Mouse (Mus musculus) hindbrain, postnatal 0 days (tissue): ENCODE data around the gene Crybb1. TPM values are rescaled to one million over a fixed set of nuclear protein-coding genes. Genes with fewer than 3 reads are reported as not detected.
A peak's percentile ranks its signal among the peaks of the same experiment; 100 is the strongest.

Source experiments
- ATAC-seq: fragments of 200-750 bp; cut with Nextera tagmentation; 2 replicates; pipeline ENCODE4 v1.8.0; 2017; ENCODE audit warnings: mild to moderate bottlenecking, moderate TSS enrichment, moderate library complexity
- DNase-seq: peaks from one replicate; pipeline ENCODE4 v3.0.0-alpha.2; 2015; ENCODE audit warnings: low spot score
- H3K27ac ChIP-seq: fragments of 300-500 bp; sonication (generic); 2 replicates; pipeline ENCODE4 v1.5.1; 2014; ENCODE audit warnings: mild to moderate bottlenecking
- H3K27me3 ChIP-seq: fragments of 300-500 bp; sonication (generic); 2 replicates; pipeline ENCODE4 v1.6.1; 2014; ENCODE audit warnings: low read length, mixed read lengths; ENCODE audit not compliant: insufficient read depth
- H3K36me3 ChIP-seq: fragments of 300-500 bp; sonication (generic); 2 replicates; pipeline ENCODE4 v1.6.1; 2014; ENCODE audit warnings: low read length, mixed read lengths; ENCODE audit not compliant: insufficient read depth
- H3K4me1 ChIP-seq: fragments of 300-500 bp; sonication (generic); 2 replicates; pipeline ENCODE4 v1.6.1; 2014; ENCODE audit warnings: antibody characterized with exemption, low read length, mixed read lengths; ENCODE audit not compliant: insufficient read depth
- H3K4me2 ChIP-seq: fragments of 300-500 bp; sonication (generic); 2 replicates; pipeline ENCODE4 v1.6.1; 2014; ENCODE audit warnings: low read depth, mild to moderate bottlenecking, low read length, moderate library complexity, mixed read lengths
- H3K4me3 ChIP-seq: fragments of 300-500 bp; sonication (generic); 2 replicates; pipeline ENCODE4 v1.5.1; 2014; ENCODE audit warnings: low read length
- H3K9ac ChIP-seq: fragments of 300-500 bp; sonication (generic); replicated peaks from 2 replicates; pipeline ENCODE4 v1.6.1; 2014; ENCODE audit warnings: mild to moderate bottlenecking, low read length, moderate library complexity, mixed read lengths
- H3K9me3 ChIP-seq: fragments of 300-500 bp; sonication (generic); 2 replicates; pipeline ENCODE4 v1.6.1; 2016; ENCODE audit warnings: low read length, mixed read lengths
- CTCF ChIP-seq: IDR thresholded peaks from 2 replicates; pipeline ENCODE4 v1.5.1; 2016; ENCODE audit warnings: antibody characterized with exemption, control low read depth, low read depth
- WGBS: fragments of 180-500 bp; shearing (Covaris S2); extraction: QIAGEN DNeasy Blood & Tissue Kit; methylation state at CpG from one replicate; pipeline ENCODE4 v1.1.7; 2014; 5-methylcytosine and 5-hydroxymethylcytosine counted together
- polyA plus RNA-seq: library from polyadenylated mRNA; unstranded; fragments of >200 nt; fragmentation: Nextera tagmentation; extraction: Ambion mirVana; gene quantifications from 2 replicates; pipeline ENCODE4 v1.2.1, GENCODE M21; 2015
- total RNA-seq: library from RNA; depleted of rRNA; stranded (reverse); fragments of >200 nt; gene quantifications from 2 replicates; pipeline ENCODE4 v1.2.3, GENCODE M21; 2014; rRNA removed

Gene Crybb1
- total and polyA plus RNA-seq, 2 experiments from 2014 or later = 11.7 to 14.6 TPM

DNA sequence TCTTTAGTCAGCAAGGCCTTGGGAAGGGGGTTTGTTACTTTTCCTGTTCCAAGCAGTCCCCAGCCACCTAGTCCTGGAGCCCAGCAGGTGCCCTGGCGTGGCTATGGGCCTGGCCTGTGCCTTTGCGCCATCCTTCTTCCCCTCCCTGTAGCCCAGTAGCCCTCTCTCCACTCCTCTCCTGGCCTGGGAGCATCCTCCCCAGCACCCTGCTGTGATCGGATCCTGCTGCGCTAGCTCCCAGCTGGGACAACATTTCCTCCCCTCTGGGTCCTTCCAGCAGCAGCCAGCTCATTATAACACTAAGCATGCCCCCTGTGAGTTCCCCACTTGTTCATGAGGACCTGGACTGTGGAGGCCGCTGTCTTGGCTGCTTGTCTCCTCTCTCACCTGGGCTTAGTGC is 50.2 kb downstream of the Crybb1 start:
- DNase-seq = no peak
- Histone ChIP-seq H3K27ac (no peak overlapping the region), H3K9ac (no peak overlapping the region), H3K36me3 (peaks cover 31% of the 10 kb centered on the region), H3K9me3 (no peaks in the 10 kb centered on the region), H3K4me2 (no peak overlapping the region), H3K27me3 (no peaks in the 10 kb centered on the region), H3K4me3 (no peak overlapping the region), H3K4me1 (no peaks in the 10 kb centered on the region)
- ATAC-seq = peak; percentile 6; the same call in 1 of the 2 replicates
- 59% methylated on average over 5 of the region's 5 CpGs for WGBS
- TF ChIP-seq CTCF = no peak

- DNase-seq = peak; percentile 56
- WGBS = 51% methylated on average over 11 of the region's 11 CpGs
- Histone ChIP-seq H3K9me3 (no peaks in the 10 kb centered on the region), H3K4me2 (no peak overlapping the region), H3K27ac (peak overlapping the region; percentile 58; the same call in 1 of the 2 replicates), H3K36me3 (peaks cover 34% of the 10 kb centered on the region), H3K4me1 (no peaks in the 10 kb centered on the region), H3K9ac (no peak overlapping the region), H3K27me3 (no peaks in the 10 kb centered on the region), H3K4me3 (no peak overlapping the region)
- peak; percentile 69 for ATAC-seq
- TF ChIP-seq CTCF = no peak
Observed at GRCm38 (mm10) chr5:112313222-112313885, 57.7 kb downstream of the Crybb1 start.

- no peaks in the 10 kb centered on the region for H3K4me1 ChIP-seq
- 73% methylated on average over 5 of the region's 5 CpGs for WGBS
- peaks cover 12% of the 10 kb centered on the region; the same call in 1 of the 2 replicates for H3K36me3 ChIP-seq
- H3K4me2 ChIP-seq = no peak overlapping the region
- DNase-seq (no peak), ATAC-seq (no peak)
- H3K4me3 ChIP-seq = no peak overlapping the region
- TF ChIP-seq CTCF = peak; percentile 25
- no peaks in the 10 kb centered on the region for H3K9me3 ChIP-seq
- no peaks in the 10 kb centered on the region for H3K27me3 ChIP-seq
- no peak overlapping the region for H3K9ac ChIP-seq
- H3K27ac ChIP-seq = no peak overlapping the region
Observed at GRCm38 (mm10) chr5:112316468-112316867, 60.9 kb downstream of the Crybb1 start.

DNA sequence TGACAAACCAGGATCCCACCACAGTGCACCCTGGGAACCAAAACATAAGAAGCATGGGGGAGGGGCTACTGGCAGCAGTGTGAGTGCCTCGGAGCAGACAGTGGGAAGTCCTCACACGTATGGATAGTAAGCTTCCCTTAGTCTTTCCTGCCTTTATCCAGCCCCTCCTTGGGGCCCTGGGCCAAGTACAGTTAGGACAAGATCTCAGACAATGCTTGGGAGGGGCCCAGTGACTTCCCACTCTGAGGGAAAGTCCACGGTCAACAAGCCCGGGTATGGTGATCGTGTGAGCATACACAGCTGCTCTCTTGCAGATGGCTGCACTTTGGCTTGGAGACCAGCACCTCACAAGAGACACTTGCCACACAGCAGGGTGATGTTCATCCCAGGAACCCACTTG is 61.7 kb downstream of the Crybb1 start:
- ATAC-seq (no peak), DNase-seq (no peak)
- no peak for TF ChIP-seq CTCF
- Histone ChIP-seq H3K27ac (no peak overlapping the region), H3K36me3 (peaks cover 12% of the 10 kb centered on the region; the same call in 1 of the 2 replicates), H3K27me3 (no peaks in the 10 kb centered on the region), H3K4me1 (no peaks in the 10 kb centered on the region), H3K4me3 (no peak overlapping the region), H3K9me3 (no peaks in the 10 kb centered on the region), H3K9ac (no peak overlapping the region), H3K4me2 (no peak overlapping the region)
- 54% methylated on average over 5 of the region's 5 CpGs for WGBS

Other genes with a start within 250 kb of the Crybb1 start
- 0.26 and 1.8 TPM in 2 replicates for gene Cryba4, start 3.3 kb upstream of the Crybb1 start, total RNA-seq
- gene Cryba4, start 3.3 kb upstream of the Crybb1 start, polyA plus RNA-seq = 1.6 and 2.4 TPM in 2 replicates
- gene Tpst2, start 20.9 kb downstream of the Crybb1 start, total RNA-seq = 46.9 and 57.0 TPM in 2 replicates
- gene Tpst2, start 20.9 kb downstream of the Crybb1 start, polyA plus RNA-seq = 34.4 and 37.0 TPM in 2 replicates
- 16.5 and 20.2 TPM in 2 replicates for gene Tfip11, start 70.5 kb downstream of the Crybb1 start, total RNA-seq
- 24.3 and 24.4 TPM in 2 replicates for gene Tfip11, start 70.5 kb downstream of the Crybb1 start, polyA plus RNA-seq
- gene Srrd, start 87.2 kb downstream of the Crybb1 start, total RNA-seq = 84.3 and 92.0 TPM in 2 replicates
- gene Srrd, start 87.2 kb downstream of the Crybb1 start, polyA plus RNA-seq = 49.1 and 56.0 TPM in 2 replicates
- gene Hps4, start 87.3 kb downstream of the Crybb1 start, total RNA-seq = 43.9 and 45.6 TPM in 2 replicates
- gene Hps4, start 87.3 kb downstream of the Crybb1 start, polyA plus RNA-seq = 32.7 and 33.6 TPM in 2 replicates
- gene Gm6583, start 100.2 kb downstream of the Crybb1 start, total RNA-seq = not detected in 2 replicates
- 0.06 TPM in 1 of 2 replicates, not detected in the other for gene Gm6583, start 100.2 kb downstream of the Crybb1 start, polyA plus RNA-seq
- gene Asphd2, start 139.1 kb downstream of the Crybb1 start, total RNA-seq = 143 and 164 TPM in 2 replicates
- gene Asphd2, start 139.1 kb downstream of the Crybb1 start, polyA plus RNA-seq = 113 and 118 TPM in 2 replicates
- gene Gm6588, start 193.6 kb downstream of the Crybb1 start, total RNA-seq = not detected in 2 replicates
- gene Gm6588, start 193.6 kb downstream of the Crybb1 start, polyA plus RNA-seq = 0.25 and 0.58 TPM in 2 replicates